Mouse (Mus musculus) heart, adult 2 months (tissue): ENCODE results near the gene Hes5.

ENCODE experiments used
- CTCF ChIP-seq: fragments of 200-600 bp; IDR thresholded peaks from 2 replicates; pipeline ENCODE4 v1.8.1; 2022; ENCODE audit warnings: antibody characterized with exemption, mild to moderate bottlenecking, moderate library complexity
- POLR2A ChIP-seq: fragments of 200-500 bp; IDR thresholded peaks from 2 replicates; pipeline ENCODE4 v1.6.1; 2011; ENCODE audit warnings: mild to moderate bottlenecking, low read depth, low read length, control low read depth; ENCODE audit not compliant: insufficient read depth

DNA sequence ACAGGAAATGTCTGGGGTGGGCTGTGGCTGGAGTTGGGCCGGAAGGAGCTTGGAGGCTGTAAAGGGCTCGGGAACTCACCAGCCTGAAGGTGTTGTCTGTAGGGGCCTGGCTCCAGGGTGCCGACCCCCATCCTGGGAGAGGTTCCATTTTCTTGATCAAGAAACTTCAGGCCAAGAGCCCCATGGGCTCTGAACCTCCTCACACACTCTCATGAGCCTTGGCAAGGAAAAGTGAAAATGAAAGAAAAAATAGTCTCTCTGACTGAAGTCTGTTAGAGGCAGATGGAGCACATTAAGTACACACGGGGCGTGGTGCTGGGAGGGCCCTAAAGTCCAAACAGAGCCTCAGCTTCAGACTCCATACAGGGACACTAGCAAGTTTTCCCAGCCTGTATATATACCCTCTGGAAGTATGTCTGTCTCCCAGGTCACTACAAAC lies 32.8 kb upstream of the Hes5 start:
- TF ChIP-seq CTCF (no peak), POLR2A (0 out of 2 replicates have a peak, but pooled peaks have one; percentile 22)
